Mouse (Mus musculus) C2C12 (cell line): ENCODE data around the gene Cnksr3.

Source experiments
- CTCF ChIP-seq: IDR thresholded peaks from one replicate; pipeline ENCODE4 v1.5.1; 2011; ENCODE audit not compliant: control insufficient read depth, insufficient read depth, insufficient read length
- FOSL1 ChIP-seq: IDR thresholded peaks from one replicate; pipeline ENCODE4 v1.8.0; 2011; ENCODE audit warnings: mild to moderate bottlenecking, low read length; ENCODE audit not compliant: poor library complexity, insufficient read depth, severe bottlenecking
- MAX ChIP-seq: IDR thresholded peaks from one replicate; pipeline ENCODE4 v1.6.1; 2011; ENCODE audit warnings: mild to moderate bottlenecking, control low read depth
- USF1 ChIP-seq: IDR thresholded peaks from one replicate; pipeline ENCODE4 v1.6.1; 2011; ENCODE audit warnings: low read depth, mild to moderate bottlenecking, control low read depth, moderate library complexity

DNA sequence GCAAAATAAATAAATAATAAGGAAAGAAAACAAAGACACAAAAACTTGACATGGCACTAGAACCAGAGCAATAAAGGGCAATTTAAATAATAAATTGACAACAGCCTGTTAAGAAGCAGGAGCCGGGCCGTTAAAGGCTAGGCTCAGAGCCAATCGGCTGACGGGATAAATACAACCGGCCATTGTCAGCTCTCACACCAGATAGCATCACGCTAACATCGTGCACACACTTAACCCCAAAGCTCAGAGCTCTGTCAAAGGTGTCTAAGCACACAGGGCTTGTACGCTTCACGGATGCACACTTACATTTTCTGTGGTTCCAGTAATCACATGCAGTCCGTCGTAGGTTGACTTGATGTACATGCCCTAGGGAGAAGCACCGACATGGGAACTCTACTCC is 74.0 kb downstream of the Cnksr3 start:
- TF ChIP-seq CTCF: no peak
- no peak for TF ChIP-seq FOSL1
- no peak for TF ChIP-seq MAX
- no peak for TF ChIP-seq USF1
